Mouse (Mus musculus) gastrocnemius, postnatal 10 days (tissue): ENCODE data around the gene Grwd1. TPM values are rescaled to one million over a fixed set of nuclear protein-coding genes. Genes with fewer than 3 reads are reported as not detected.

Source experiments
- total RNA-seq, 2 experiments: library from RNA; stranded (reverse); gene quantifications; 2 replicates each; pipeline ENCODE4 v1.2.3; 2021

The Grwd1 gene
- total RNA-seq, 2 experiments from 2014 or later, result 14.8 to 15.4 TPM

Other genes with a start within 250 kb of the Grwd1 start
- not detected for gene Fgf21, start 215.5 kb downstream of the Grwd1 start, total RNA-seq
- gene Fut1, start 213.7 kb downstream of the Grwd1 start, total RNA-seq, result not detected
- under 1 TPM in 1 of 2 experiments, not detected in 1; 0.38 TPM for gene Izumo1, start 209.1 kb downstream of the Grwd1 start, total RNA-seq
- 10 to 100 TPM; 17.2 to 19.7 TPM for gene Rasip1, start 203.5 kb downstream of the Grwd1 start, total RNA-seq
- 100 to 1,000 TPM; 105 to 131 TPM for gene Mamstr, start 191.0 kb downstream of the Grwd1 start, total RNA-seq
- gene Fut2, start 164.6 kb downstream of the Grwd1 start, total RNA-seq, result under 1 TPM in 1 of 2 experiments, not detected in 1; 0.11 TPM
- gene Ntn5, start 146.9 kb downstream of the Grwd1 start, total RNA-seq, result under 1 TPM; 0.75 to 0.77 TPM
- under 1 TPM in 1 of 2 experiments, not detected in 1; 0.21 TPM for gene Sec1, start 136.5 kb downstream of the Grwd1 start, total RNA-seq
- 1 to 10 TPM; 3.4 to 3.9 TPM for gene Car11, start 131.1 kb downstream of the Grwd1 start, total RNA-seq
- 10 to 100 TPM; 35.9 to 37.9 TPM for gene Dbp, start 125.9 kb downstream of the Grwd1 start, total RNA-seq
- 100 to 1,000 TPM; 793 to 822 TPM for gene Rpl18, start 115.5 kb downstream of the Grwd1 start, total RNA-seq
- 10 to 100 TPM; 11.8 to 13.8 TPM for gene Sphk2, start 112.9 kb downstream of the Grwd1 start, total RNA-seq
- gene Fam83e, start 109.7 kb downstream of the Grwd1 start, total RNA-seq, result under 1 TPM; 0.12 to 0.45 TPM
- not detected for gene Spaca4, start 105.1 kb downstream of the Grwd1 start, total RNA-seq
- under 1 TPM; 0.52 to 0.80 TPM for gene Lmtk3, start 47.2 kb downstream of the Grwd1 start, total RNA-seq
- not detected for gene Sult2b1, start 46.3 kb downstream of the Grwd1 start, total RNA-seq
- 10 to 100 TPM; 45.3 to 45.4 TPM for gene Cyth2, start 16.4 kb downstream of the Grwd1 start, total RNA-seq
- gene Kcnj14, start 6.2 kb downstream of the Grwd1 start, total RNA-seq, result under 1 TPM; 0.36 to 0.45 TPM
- gene Kdelr1, start 41.8 kb upstream of the Grwd1 start, total RNA-seq, result 10 to 100 TPM; 73.5 to 74.7 TPM
- gene Grin2d, start 47.4 kb upstream of the Grwd1 start, total RNA-seq, result 1 to 10 TPM in 1 of 2 experiments, under 1 TPM in 1; 0.80 to 1.2 TPM
- gene Syngr4, start 65.8 kb upstream of the Grwd1 start, total RNA-seq, result under 1 TPM in 1 of 2 experiments, not detected in 1; 0.35 TPM
- 10 to 100 TPM; 42.3 to 47.7 TPM for gene Tmem143, start 66.0 kb upstream of the Grwd1 start, total RNA-seq
- 10 to 100 TPM; 34.8 to 55.7 TPM for gene Emp3, start 90.5 kb upstream of the Grwd1 start, total RNA-seq
- 1 to 10 TPM; 1.1 to 1.6 TPM for gene Ccdc114, start 93.1 kb upstream of the Grwd1 start, total RNA-seq
- gene Abcc6, start 199.4 kb upstream of the Grwd1 start, total RNA-seq, result under 1 TPM; 0.11 to 0.12 TPM
- 10 to 100 TPM; 42.1 to 47.5 TPM for gene Nomo1, start 202.8 kb upstream of the Grwd1 start, total RNA-seq